27 mouse cellular contexts compared by ENCODE assay signal in the genomic region with DNA sequence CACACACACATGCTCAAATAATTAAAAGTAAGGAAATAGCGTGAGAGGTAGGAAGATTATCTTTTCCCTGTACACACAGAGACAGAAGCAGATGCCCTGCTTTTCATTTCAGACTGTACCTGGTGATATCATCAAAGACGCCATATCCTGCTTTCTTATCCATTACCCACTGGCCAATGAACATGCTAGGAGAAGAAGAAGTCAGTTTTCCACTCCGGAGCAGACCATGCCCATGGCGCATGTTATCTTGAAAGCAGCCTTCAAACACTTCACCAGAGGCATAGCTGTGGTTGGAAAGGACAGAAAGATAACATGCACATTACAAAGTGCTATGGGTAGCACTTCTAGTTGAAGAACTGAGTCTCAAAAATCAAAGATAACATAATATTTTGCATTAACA. TPM values are rescaled to one million over a fixed set of nuclear protein-coding genes. Genes with fewer than 3 reads are reported as not detected.
A peak's percentile ranks its signal among the peaks of the same experiment; 100 is the strongest.
DNase-seq lines count a peak whose midpoint lies in the region; ATAC-seq and TF ChIP-seq lines count a peak whose summit lies in the region.
"Had no signal": no experiment of that assay in that cellular context is flagged by ENCODE, and none has a peak within 500 bp of the region (broad histone marks: within the 10 kb centered on the region; RNA-seq: fewer than 3 reads in every experiment).

No protein-coding gene starts in this region.

- no peaks in the 10 kb centered on the region for H3K9me3 ChIP-seq in G1E (replicated peaks)
- no peaks in the 10 kb centered on the region for H3K9me3 ChIP-seq in liver, embryonic 13.5 days (replicated peaks)
- H3K9me3 ChIP-seq: embryonic facial prominence, embryonic 12.5 days; heart, embryonic 13.5 days; limb, embryonic 13.5 days; midbrain, embryonic 13.5 days; neural tube, embryonic 13.5 days had no signal

- H3K27ac ChIP-seq in liver, embryonic 13.5 days = no peak overlapping the region; the same call in 1 of the 2 replicates
- H3K27ac ChIP-seq: embryonic facial prominence, embryonic 12.5 days; heart, adult 2 months; heart, embryonic 13.5 days; hindbrain, embryonic 14.5 days; limb, embryonic 13.5 days; midbrain, embryonic 13.5 days; neural tube, embryonic 13.5 days had no signal

- H3K4me2 ChIP-seq in liver, embryonic 13.5 days = no peak overlapping the region
- H3K4me2 ChIP-seq: embryonic facial prominence, embryonic 12.5 days; heart, embryonic 13.5 days; hindbrain, embryonic 14.5 days; limb, embryonic 13.5 days; midbrain, embryonic 13.5 days; neural tube, embryonic 13.5 days had no signal

- peak; percentile 58 for ATAC-seq in G1E (ENCODE audit: extremely low read depth, insufficient number of reproducible peaks, low FRiP score, poor library complexity, severe bottlenecking)
- peak; percentile 83 for ATAC-seq in liver, embryonic 13.5 days (ENCODE audit: low read depth)
- ATAC-seq in megakaryocyte progenitor cell, adult 5-6 weeks (replicated peaks; ENCODE audit: poor library complexity) = peak; percentile 97
- ATAC-seq: forebrain, embryonic 14.5 days; intestine, postnatal 0 days; midbrain, embryonic 13.5 days had no signal

- H3K27me3 ChIP-seq in G1E (ENCODE audit: insufficient read depth, low read length) = no peaks in the 10 kb centered on the region
- H3K27me3 ChIP-seq in liver, embryonic 13.5 days = no peaks in the 10 kb centered on the region
- H3K27me3 ChIP-seq: embryonic facial prominence, embryonic 12.5 days; heart, embryonic 13.5 days; limb, embryonic 13.5 days; midbrain, embryonic 13.5 days; neural tube, embryonic 13.5 days had no signal

- H3K4me1 ChIP-seq in G1E (ENCODE audit: insufficient read depth, low read depth, low read length) = peaks cover 37% of the 10 kb centered on the region
- H3K4me1 ChIP-seq in liver, embryonic 13.5 days (replicated peaks) = peaks cover 9% of the 10 kb centered on the region
- H3K4me1 ChIP-seq: embryonic facial prominence, embryonic 12.5 days; heart, embryonic 13.5 days; limb, embryonic 13.5 days; midbrain, embryonic 13.5 days; neural tube, embryonic 13.5 days had no signal

- H3K4me3 ChIP-seq in G1E (ENCODE audit: low read depth, low read length) = no peak overlapping the region
- H3K4me3 ChIP-seq in liver, embryonic 13.5 days (replicated peaks) = no peak overlapping the region
- H3K4me3 ChIP-seq: embryonic facial prominence, embryonic 12.5 days; heart, adult 2 months; heart, embryonic 13.5 days; limb, embryonic 13.5 days; midbrain, embryonic 13.5 days; neural tube, embryonic 13.5 days had no signal

- H3K9ac ChIP-seq in liver, embryonic 13.5 days = no peak overlapping the region
- H3K9ac ChIP-seq: embryonic facial prominence, embryonic 12.5 days; heart, embryonic 13.5 days; hindbrain, embryonic 14.5 days; limb, embryonic 13.5 days; midbrain, embryonic 13.5 days; neural tube, embryonic 13.5 days had no signal

- TF ChIP-seq CTCF in G1E (IDR thresholded peaks at IDR 0.05; ENCODE audit: low read depth, low read length) = no peak

- 25% methylated on average over 4 of the region's 4 CpGs for WGBS in liver, embryonic 13.5 days (ENCODE audit: insufficient replicate concordance)

- H3K36me3 ChIP-seq in G1E (replicated peaks) = peaks cover 83% of the 10 kb centered on the region
- peaks cover 39% of the 10 kb centered on the region for H3K36me3 ChIP-seq in liver, embryonic 13.5 days

- peak; percentile 28 for DNase-seq in G1E (ENCODE audit: low spot score)
- peak; percentile 14 for DNase-seq in c-Kit-positive CD71-positive TER-119-positive erythroid progenitor cells, embryonic 14.5 days (ENCODE audit: low spot score)
- peak; percentile 13 for DNase-seq in liver, embryonic 13.5 days
- no peak for DNase-seq in thymus, postnatal 36 days
- DNase-seq in right cerebral cortex, postnatal 25 days = no peak
- DNase-seq in thymus, postnatal 4 days = no peak
- DNase-seq: adrenal gland, adult 2 months; adrenal gland, postnatal 36 days; cerebellum, adult 8-10 months; cerebellum, postnatal 36 days; embryo, embryonic 11 days; gastrocnemius, postnatal 36 days; heart, adult 2 months; heart, postnatal 10 days; kidney, adult 9 months; kidney, postnatal 10 days; lung, adult 2 months; lung, postnatal 10 days had no signal

RNA-seq across cellular contexts. Expression of a gene that starts 19.9 kb away (rescaled TPM):
- total RNA-seq in G1E (2014; fragmentation: Nextera tagmentation) = 1.4 TPM in 1 of 2 replicates, not detected in the other
- total RNA-seq in G1E (2017) = 0.87 and 1.6 TPM in 2 replicates
- polyA plus RNA-seq in G1E (2012) = 0.05 TPM in 1 of 2 replicates, not detected in the other
- 0.23 and 0.36 TPM in 2 replicates for polyA plus RNA-seq in liver, embryonic 13.5 days (2015; fragmentation: Nextera tagmentation; extraction: Ambion mirVana)
- 0.68 and 1.2 TPM in 2 replicates for total RNA-seq in megakaryocyte progenitor cell, adult 5-6 weeks (2015)
- total RNA-seq in megakaryocyte progenitor cell, adult 5-6 weeks (2017) = 0.42 and 1.0 TPM in 2 replicates
- total RNA-seq: heart, adult 2 months had no signal

RNA-seq across cellular contexts. Expression of a gene that starts 54.0 kb away (rescaled TPM):
- total RNA-seq in G1E (2014; fragmentation: Nextera tagmentation) (23.0 and 30.3 TPM in 2 replicates), G1E (2017) (40.0 and 42.6 TPM in 2 replicates)
- polyA plus RNA-seq in G1E (2012) = 4.0 and 6.9 TPM in 2 replicates
- polyA plus RNA-seq in liver, embryonic 13.5 days (2015; fragmentation: Nextera tagmentation; extraction: Ambion mirVana) = 4.5 and 6.4 TPM in 2 replicates
- 4.1 and 6.4 TPM in 2 replicates for total RNA-seq in megakaryocyte progenitor cell, adult 5-6 weeks (2015)
- 8.8 and 12.9 TPM in 2 replicates for total RNA-seq in megakaryocyte progenitor cell, adult 5-6 weeks (2017)

Comparison
In these comparisons a context has a peak if more than half of its experiments do, and no peak if none do; other contexts are left out.
1. DNase-seq: peak in G1E (single experiment), c-Kit-positive CD71-positive TER-119-positive erythroid progenitor cells, embryonic 14.5 days (single experiment) and liver, embryonic 13.5 days (single experiment); none in thymus, postnatal 36 days (0 of 2), right cerebral cortex, postnatal 25 days (single experiment) and thymus, postnatal 4 days (single experiment).
2. Peak in every context shown above with its lines, with median percentiles within 50 percentile points of each other: ATAC-seq.